ENCODE assay signal across 19 mouse cellular contexts in genomic region chr8:123451747-123452146, GRCm38 (mm10). TPM values are rescaled to one million over a fixed set of nuclear protein-coding genes. Genes with fewer than 3 reads are reported as not detected.
"Had no signal": no experiment of that assay in that cellular context is flagged by ENCODE, and none has a peak within 500 bp of the region (broad histone marks: within the 10 kb centered on the region; RNA-seq: fewer than 3 reads in every experiment).

No protein-coding gene starts in this region.

RNA-seq across cellular contexts. Expression of gene Tubb3, which starts 40.5 kb away (rescaled TPM):
- total RNA-seq: liver, adult 2 months had no signal
- polyA plus RNA-seq: liver, adult 2 months; macrophage had no signal

RNA-seq across cellular contexts. Expression of gene Mc1r, which starts 44.8 kb away (rescaled TPM):
- total RNA-seq: left cerebral cortex, adult 8-10 months; left cerebral cortex, postnatal 10 days; left cerebral cortex, postnatal 4 days; liver, adult 2 months; megakaryocyte, adult 5-6 weeks; monocyte, adult 5-6 weeks had no signal
- polyA plus RNA-seq: limb, embryonic 10.5 days; limb, embryonic 11.5 days; limb, embryonic 12.5 days; liver, adult 2 months; liver, embryonic 13.5 days; liver, embryonic 15.5 days; liver, embryonic 16.5 days; lung, adult 2 months; lung, embryonic 14.5 days; lung, embryonic 15.5 days; lung, embryonic 16.5 days; lung, postnatal 0 days; macrophage; neural tube, embryonic 11.5 days had no signal
